Mouse (Mus musculus): Measurements from ENCODE around the gene Josd2. TPM values are rescaled to one million over a fixed set of nuclear protein-coding genes. Genes with fewer than 3 reads are reported as not detected.
A peak's percentile ranks its signal among the peaks of the same experiment; 100 is the strongest.

Josd2 gene
- polyA plus RNA-seq, 1 experiment from 2014 or later = 33.7 TPM

- H3K4me2 ChIP-seq (replicated peaks; ENCODE audit: low read depth) = no peak overlapping the region
- no peaks in the 10 kb centered on the region for H3K9me3 ChIP-seq (ENCODE audit: control insufficient read depth, low read length)
- H3K27me3 ChIP-seq (ENCODE audit: control insufficient read depth, insufficient read depth, low read length) = peaks cover 12% of the 10 kb centered on the region; the same call in 1 of the 2 replicates
- 0 out of 2 replicates have a peak, but pooled peaks have one; percentile 9 for TF ChIP-seq CTCF (IDR thresholded peaks at IDR 0.05; ENCODE audit: low read depth)
- no peak for TF ChIP-seq EP300 (optimal IDR thresholded peaks at IDR 0.05)
- no peak overlapping the region for H3K4me3 ChIP-seq (ENCODE audit: low read depth, low read length)
- ATAC-seq (ENCODE audit: low FRiP score, low TSS enrichment) = peak; percentile 23; the same call in 1 of the 2 replicates
- H3K4me1 ChIP-seq (replicated peaks; ENCODE audit: control insufficient read depth, insufficient read depth) = no peaks in the 10 kb centered on the region
- WGBS = 17% methylated on average over 20 of the region's 20 CpGs
- no peak for DNase-seq (ENCODE audit: low spot score)
- H3K27ac ChIP-seq (replicated peaks) = no peak overlapping the region
- H3K36me3 ChIP-seq (ENCODE audit: control insufficient read depth, insufficient read depth, low read length) = no peaks in the 10 kb centered on the region
- no peak overlapping the region for H3K9ac ChIP-seq (ENCODE audit: low read length)
These were observed 24.3 kb upstream of the Josd2 start for GRCm38 (mm10) chr7:44443268-44444173.

GRCm38 (mm10) chr7:44444886-44445527, 22.8 kb upstream of the Josd2 start:
- H3K4me2 ChIP-seq (replicated peaks; ENCODE audit: low read depth) = no peak overlapping the region
- H3K9ac ChIP-seq (ENCODE audit: low read length) = no peak overlapping the region
- no peak overlapping the region for H3K4me3 ChIP-seq (ENCODE audit: low read depth, low read length)
- WGBS = 12% methylated on average over 27 of the region's 29 CpGs
- H3K27me3 ChIP-seq (ENCODE audit: control insufficient read depth, insufficient read depth, low read length) = peaks cover 12% of the 10 kb centered on the region; the same call in 1 of the 2 replicates
- ATAC-seq (ENCODE audit: low FRiP score, low TSS enrichment) (no peak), DNase-seq (ENCODE audit: low spot score) (no peak)
- H3K36me3 ChIP-seq (ENCODE audit: control insufficient read depth, insufficient read depth, low read length) = no peaks in the 10 kb centered on the region
- TF ChIP-seq EP300 (optimal IDR thresholded peaks at IDR 0.05) (no peak), CTCF (IDR thresholded peaks at IDR 0.05; ENCODE audit: low read depth) (no peak)
- H3K4me1 ChIP-seq (replicated peaks; ENCODE audit: control insufficient read depth, insufficient read depth) = no peaks in the 10 kb centered on the region
- H3K27ac ChIP-seq (replicated peaks) = no peak overlapping the region
- H3K9me3 ChIP-seq (ENCODE audit: control insufficient read depth, low read length) = no peaks in the 10 kb centered on the region

DNA sequence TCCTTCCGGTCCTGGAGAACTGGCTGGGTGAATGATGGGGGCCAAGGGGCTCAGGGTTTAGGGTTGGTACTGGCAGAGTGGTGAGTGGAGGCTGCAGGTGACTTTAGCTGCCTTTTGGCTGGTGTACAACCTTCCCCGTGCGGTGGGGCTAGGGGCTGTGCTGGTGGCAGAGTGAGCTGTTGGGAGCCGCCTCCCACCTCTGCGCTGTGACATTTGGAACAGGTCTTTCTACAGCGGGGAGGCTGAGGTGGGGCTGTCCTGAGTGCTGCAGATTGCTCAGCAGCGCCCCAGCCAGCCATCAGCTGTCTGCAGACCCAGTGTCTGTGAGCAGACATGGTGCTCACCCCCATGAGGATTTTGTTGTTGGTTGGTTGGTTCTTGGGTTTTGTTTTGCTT, 22.3 kb upstream of the Josd2 start:
- Histone ChIP-seq H3K27ac (replicated peaks) (no peak overlapping the region), H3K9me3 (ENCODE audit: control insufficient read depth, low read length) (no peaks in the 10 kb centered on the region), H3K36me3 (ENCODE audit: control insufficient read depth, insufficient read depth, low read length) (no peaks in the 10 kb centered on the region), H3K4me3 (ENCODE audit: low read depth, low read length) (no peak overlapping the region), H3K27me3 (ENCODE audit: control insufficient read depth, insufficient read depth, low read length) (peaks cover 12% of the 10 kb centered on the region; the same call in 1 of the 2 replicates), H3K4me1 (replicated peaks; ENCODE audit: control insufficient read depth, insufficient read depth) (no peaks in the 10 kb centered on the region), H3K9ac (ENCODE audit: low read length) (no peak overlapping the region), H3K4me2 (replicated peaks; ENCODE audit: low read depth) (no peak overlapping the region)
- TF ChIP-seq CTCF (IDR thresholded peaks at IDR 0.05; ENCODE audit: low read depth) (no peak), EP300 (optimal IDR thresholded peaks at IDR 0.05) (no peak)
- no peak for DNase-seq (ENCODE audit: low spot score)
- 10% methylated on average over 7 of the region's 7 CpGs for WGBS
- no peak for ATAC-seq (ENCODE audit: low FRiP score, low TSS enrichment)

DNA sequence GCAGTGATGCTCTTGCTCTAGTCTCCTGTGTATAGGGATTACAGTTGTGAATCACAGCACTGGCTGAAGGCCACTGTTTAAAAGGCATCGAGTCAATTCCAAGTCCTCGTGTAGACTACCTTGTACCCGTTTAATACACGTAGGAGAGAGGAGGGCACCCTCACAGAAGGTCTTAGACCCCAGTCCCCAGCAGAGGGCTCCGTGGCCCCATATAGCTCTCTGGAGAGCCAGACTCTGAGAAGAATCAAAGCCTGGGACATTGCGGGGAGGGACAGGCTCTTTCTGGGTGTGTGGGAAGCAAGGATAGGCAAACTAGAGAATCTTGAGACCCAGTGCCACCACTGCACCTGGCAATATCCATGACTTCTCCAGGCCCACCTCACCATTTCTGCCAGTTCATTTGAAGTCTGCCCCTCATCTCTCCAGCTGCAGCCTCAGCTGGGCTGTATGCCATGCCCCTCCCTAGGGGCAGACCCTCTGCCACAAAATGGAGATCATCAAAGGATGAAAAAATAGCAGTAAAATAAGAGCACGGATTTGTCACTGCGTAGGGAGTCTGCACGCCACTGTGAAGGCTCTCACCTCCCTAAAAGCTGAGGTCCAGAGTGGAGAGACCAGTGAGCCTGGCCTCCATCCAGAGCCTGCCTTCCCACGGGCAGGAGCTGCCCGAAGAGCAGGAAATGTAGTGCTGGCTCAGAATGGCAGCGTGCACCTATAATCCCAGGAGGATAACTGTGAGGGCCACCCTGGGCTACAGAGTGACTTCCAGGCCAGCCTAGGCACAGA, 21.5 kb upstream of the Josd2 start:
- ATAC-seq (ENCODE audit: low FRiP score, low TSS enrichment) (no peak), DNase-seq (ENCODE audit: low spot score) (no peak)
- Histone ChIP-seq H3K4me3 (ENCODE audit: low read depth, low read length) (no peak overlapping the region), H3K36me3 (ENCODE audit: control insufficient read depth, insufficient read depth, low read length) (no peaks in the 10 kb centered on the region), H3K4me1 (replicated peaks; ENCODE audit: control insufficient read depth, insufficient read depth) (no peaks in the 10 kb centered on the region), H3K9me3 (ENCODE audit: control insufficient read depth, low read length) (no peaks in the 10 kb centered on the region), H3K9ac (ENCODE audit: low read length) (no peak overlapping the region), H3K27me3 (ENCODE audit: control insufficient read depth, insufficient read depth, low read length) (peaks cover 12% of the 10 kb centered on the region; the same call in 1 of the 2 replicates), H3K4me2 (replicated peaks; ENCODE audit: low read depth) (no peak overlapping the region), H3K27ac (replicated peaks) (no peak overlapping the region)
- TF ChIP-seq EP300 (optimal IDR thresholded peaks at IDR 0.05) = no peak
- no peak; the same call in 1 of the 2 replicates for TF ChIP-seq CTCF (IDR thresholded peaks at IDR 0.05; ENCODE audit: low read depth)
- WGBS = 37% methylated on average over 12 of the region's 12 CpGs

GRCm38 (mm10) chr7:44453256-44453655, 14.5 kb upstream of the Josd2 start:
- Histone ChIP-seq H3K4me3 (ENCODE audit: low read depth, low read length) (no peak overlapping the region), H3K4me1 (replicated peaks; ENCODE audit: control insufficient read depth, insufficient read depth) (no peaks in the 10 kb centered on the region), H3K4me2 (replicated peaks; ENCODE audit: low read depth) (no peak overlapping the region), H3K9ac (ENCODE audit: low read length) (no peak overlapping the region), H3K27ac (replicated peaks) (no peak overlapping the region), H3K36me3 (ENCODE audit: control insufficient read depth, insufficient read depth, low read length) (no peaks in the 10 kb centered on the region), H3K27me3 (ENCODE audit: control insufficient read depth, insufficient read depth, low read length) (no peaks in the 10 kb centered on the region), H3K9me3 (ENCODE audit: control insufficient read depth, low read length) (no peaks in the 10 kb centered on the region)
- ATAC-seq (ENCODE audit: low FRiP score, low TSS enrichment) (peak; percentile 61; the same call in 1 of the 2 replicates), DNase-seq (ENCODE audit: low spot score) (no peak)
- WGBS = 8% methylated on average over 3 of the region's 3 CpGs
- TF ChIP-seq CTCF (IDR thresholded peaks at IDR 0.05; ENCODE audit: low read depth) = no peak
- no peak for TF ChIP-seq EP300 (optimal IDR thresholded peaks at IDR 0.05)
